Mouse (Mus musculus) lung, postnatal 4 days (tissue): ENCODE results near the gene Jarid2.

Experiments
- DNase-seq, 2 experiments: peaks; one replicate each; pipeline ENCODE4 v3.0.0; 2021

Gene Jarid2

DNA sequence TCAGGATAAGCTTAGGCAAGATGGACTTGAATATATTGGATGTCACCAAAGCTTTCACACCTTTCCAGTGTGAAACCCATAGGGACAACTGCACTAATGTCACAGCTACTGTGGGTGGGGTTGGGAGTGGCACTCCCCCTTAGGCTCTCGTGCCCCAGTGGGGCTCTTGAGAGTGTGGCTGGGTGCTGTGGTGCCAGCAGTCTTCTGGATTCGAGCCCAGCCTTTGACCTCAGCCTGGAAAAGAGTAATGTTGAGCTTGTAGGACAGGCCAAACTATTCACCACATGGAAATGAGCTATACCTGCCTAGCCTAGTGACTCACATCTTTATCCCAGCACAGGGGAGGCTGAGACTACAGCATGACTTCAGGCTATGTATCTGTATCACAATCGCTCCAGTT is 194.8 kb downstream of the Jarid2 start:
- DNase-seq = no peak

- DNase-seq = no peak
Measured at GRCm38 (mm10) chr13:44925173-44925572, 195.9 kb downstream of the Jarid2 start.

- DNase-seq = no peak
Measured at GRCm38 (mm10) chr13:44926311-44926710, 197.0 kb downstream of the Jarid2 start.

DNA sequence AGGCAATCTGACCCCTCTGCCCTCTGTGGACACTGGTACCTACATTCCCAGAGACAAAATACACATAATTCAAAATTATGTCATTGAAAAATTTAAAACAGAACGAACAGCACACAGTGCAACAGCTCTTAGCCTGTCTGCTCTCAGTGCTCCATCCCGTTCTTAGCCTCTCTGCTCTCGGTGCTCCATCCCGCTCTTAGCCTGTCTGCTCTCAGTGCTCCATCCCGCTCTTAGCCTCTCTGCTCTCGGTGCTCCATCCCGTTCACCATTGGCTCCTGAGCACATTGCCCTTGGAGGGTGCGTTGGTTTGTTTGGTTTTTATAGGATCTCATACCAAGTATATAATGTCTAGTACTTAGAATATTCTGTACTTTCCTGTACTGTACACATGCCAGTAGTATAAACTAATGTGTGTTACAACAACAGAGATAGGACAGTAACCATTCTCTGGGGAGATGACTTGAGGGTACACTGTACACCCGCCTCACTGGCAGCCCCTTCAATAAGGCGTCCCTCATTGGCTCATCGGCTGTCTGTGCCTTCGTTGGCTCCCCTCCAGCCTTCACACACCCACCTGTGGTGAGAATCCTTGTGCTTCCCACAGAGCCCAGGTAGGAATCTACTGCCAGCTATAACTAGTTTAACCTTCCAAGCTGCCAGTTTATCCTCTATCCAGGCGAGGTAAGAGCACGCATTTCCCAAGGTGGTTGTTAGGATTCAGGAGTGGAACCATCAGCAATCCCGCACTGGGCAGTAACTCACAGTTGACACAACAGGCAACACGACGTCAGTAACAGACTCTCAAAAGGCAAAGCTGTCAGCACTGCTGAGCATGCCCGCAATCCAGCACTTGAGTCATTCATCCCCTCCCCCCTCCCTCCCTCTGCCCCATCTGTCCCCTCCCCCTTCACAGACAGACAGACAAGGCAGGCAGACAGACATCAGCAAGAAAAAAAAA is 203.3 kb downstream of the Jarid2 start:
- DNase-seq = no peak

- no peak for DNase-seq
Measured at GRCm38 (mm10) chr13:44933575-44933974, 204.3 kb downstream of the Jarid2 start.

- DNase-seq = no peak
Measured at GRCm38 (mm10) chr13:44937681-44938080, 208.4 kb downstream of the Jarid2 start.

DNA sequence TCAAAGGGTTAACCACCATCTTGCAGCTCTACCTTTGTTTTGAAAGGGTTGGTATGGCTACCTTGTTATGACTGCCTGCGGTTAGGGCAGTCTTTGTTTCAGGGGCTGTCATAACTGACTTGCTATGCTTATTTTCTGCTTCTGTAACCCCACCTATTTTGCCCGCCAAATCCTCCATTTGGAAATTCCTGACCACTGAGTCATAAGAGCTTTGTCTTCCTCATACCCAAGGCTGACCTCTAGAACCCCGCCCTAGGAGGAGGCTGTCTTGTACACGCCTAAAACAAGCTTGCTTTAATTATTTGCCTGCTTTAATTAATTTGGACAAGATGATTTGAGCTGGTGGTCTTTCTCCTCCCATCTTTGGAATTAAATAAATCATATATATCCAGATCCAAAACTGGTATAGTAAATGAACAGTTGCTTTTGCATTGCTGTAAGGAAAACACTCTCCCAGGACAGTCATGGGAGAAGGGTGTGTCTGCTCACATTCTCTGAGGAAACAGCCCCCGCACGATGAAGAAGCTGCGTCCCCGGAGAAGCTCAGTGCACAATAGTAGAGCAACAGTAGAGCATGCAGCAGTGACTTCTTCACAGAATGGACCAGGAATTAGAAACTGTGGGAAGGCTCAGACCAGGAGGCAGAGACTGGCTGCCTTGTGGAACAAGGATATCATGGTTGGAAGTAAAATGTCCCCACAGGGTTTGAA is 210.2 kb downstream of the Jarid2 start:
- DNase-seq = peak in 1 of 2 experiments; percentile 34

- no peak for DNase-seq
Measured at GRCm38 (mm10) chr13:44943618-44944017, 214.3 kb downstream of the Jarid2 start.

DNA sequence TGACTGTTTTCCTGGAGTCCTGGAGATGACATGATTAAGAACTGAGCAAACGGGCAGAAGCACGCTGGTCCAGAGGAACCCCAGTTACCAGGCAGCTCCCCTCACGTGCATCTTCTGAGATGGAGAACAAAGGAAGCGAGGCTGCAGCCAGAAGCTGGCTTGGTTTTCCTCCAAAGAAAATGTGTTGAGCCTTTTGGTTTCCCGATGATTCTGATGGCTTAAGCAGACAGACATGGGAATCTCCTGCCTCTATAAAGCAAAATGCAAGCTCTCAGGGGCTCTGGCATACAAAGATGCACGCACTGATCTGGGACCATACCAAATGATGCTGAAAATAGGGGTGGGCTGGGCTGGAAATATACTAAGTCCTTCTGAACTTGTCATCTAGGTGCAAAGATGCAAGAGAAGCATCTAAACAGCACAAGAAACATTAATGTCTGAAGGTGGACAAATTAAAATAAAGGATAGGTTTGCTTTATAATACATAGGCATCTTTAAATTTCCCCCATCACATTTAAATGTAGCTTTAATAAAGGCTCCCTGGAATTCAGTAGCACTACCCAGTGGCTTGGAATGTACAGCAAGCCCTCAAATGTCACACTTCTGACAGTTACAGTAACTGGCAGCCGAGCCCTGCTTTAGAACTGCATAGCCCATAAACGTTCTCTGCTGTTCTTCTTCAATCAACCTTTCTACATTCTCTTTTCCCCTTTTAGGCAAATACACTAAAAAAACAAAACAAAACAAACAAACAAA is 217.8 kb downstream of the Jarid2 start:
- DNase-seq = no peak

GRCm38 (mm10) chr13:44948320-44949250 is 219.3 kb downstream of the Jarid2 start:
- DNase-seq = no peak

DNA sequence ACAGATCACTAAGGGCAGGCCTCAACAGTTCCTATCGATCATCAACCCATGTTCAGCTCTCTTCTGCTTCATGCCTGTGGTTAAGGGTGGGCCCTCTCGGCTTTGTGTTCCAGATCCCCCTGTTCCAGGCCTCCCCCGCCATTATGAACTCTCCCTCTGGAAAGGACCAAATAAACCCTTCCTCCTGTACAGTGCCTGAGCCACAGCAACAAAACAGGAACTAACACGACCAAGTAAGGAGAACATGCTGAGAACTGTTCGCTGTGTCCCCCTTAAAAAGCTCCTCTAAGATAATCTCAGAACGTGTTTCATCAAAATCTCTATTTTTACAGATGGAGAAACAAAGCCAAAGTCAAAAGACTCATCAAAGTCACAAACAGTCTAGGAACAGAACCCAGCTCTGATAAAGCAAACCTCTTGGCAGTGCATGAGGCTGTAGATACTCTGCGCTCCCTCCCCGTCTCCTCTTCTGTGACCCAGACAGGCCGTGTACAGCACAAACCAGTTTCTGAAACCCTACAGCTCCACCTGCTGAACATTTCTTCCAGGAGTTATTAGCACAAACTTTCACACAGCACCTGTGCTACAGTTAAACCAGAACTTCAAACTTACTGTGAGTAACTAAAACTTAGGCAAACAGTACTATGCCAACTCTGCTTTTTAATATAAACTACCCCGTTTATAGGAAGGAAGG is 223.3 kb downstream of the Jarid2 start:
- peak in 1 of 2 experiments; percentile 34 for DNase-seq

DNA sequence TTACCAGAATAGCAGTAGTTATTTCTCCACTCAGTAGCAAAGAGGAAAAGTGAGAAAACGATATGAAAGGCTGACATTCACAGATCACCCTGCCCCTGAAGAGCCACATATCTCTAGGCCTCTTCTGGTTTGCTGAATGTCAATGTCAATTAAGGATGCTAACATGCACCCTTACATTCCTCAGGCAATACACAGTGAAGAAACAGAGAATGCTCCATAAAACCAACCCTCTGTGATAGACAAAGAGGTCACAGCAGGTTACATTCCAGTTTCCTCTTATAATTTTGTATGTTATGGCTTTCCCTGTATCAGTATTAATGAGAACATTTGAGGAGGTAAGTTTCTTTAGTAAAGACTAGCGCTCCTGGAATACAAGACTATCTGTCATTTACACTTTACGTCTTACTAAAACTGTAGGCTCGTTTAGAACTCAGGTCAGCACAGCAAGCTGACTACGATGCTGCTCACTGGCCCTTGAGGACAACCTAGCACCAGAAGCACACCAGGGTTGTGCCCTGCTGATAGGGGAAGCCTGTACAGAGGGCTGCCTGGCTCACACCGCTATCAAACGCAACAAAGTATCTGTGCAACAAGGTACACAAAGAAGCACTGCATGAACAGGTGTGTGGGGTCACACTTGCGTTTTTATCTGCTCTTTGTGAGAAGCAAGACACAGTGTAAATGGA is 224.4 kb downstream of the Jarid2 start:
- DNase-seq = no peak

GRCm38 (mm10) chr13:44954232-44954568 is 224.9 kb downstream of the Jarid2 start:
- no peak for DNase-seq

GRCm38 (mm10) chr13:44955781-44956180 is 226.5 kb downstream of the Jarid2 start:
- no peak for DNase-seq

- DNase-seq = no peak
Measured at GRCm38 (mm10) chr13:44957049-44957448, 227.8 kb downstream of the Jarid2 start.

DNA sequence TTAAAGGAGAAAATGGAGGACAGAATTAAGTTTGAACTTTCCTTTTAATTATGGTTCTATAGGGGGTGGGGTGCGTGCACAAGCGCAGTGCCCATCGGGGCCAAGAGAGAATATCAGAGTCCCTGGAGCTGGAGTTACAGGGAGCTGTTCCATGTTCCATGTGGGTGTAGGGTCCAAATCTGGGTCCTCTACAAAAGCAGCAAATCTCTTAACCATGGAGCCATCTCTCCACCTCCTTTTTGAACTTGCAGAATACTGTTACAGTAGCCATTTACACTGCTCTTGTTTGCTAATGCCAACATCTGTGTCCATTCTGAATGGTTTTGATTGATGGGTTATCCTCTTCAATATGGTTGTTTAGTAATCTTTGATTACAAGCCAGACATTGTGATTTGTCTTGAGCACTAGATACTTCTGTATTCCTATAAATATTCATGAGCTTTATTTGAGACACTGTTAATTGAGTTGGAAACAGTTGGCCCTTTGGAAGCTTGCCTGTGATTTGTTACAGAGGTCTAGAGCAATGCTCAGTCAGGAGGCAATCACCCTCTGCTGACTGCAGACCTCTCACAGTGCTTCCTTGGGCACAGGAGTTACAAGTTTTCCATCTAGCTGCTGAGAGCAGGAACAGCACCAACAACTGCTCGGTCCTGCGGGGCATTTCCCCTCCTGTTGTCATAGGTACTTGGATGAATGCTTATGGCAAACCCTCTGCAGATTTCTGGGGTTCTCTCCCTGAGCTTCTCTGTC is 231.4 kb downstream of the Jarid2 start:
- DNase-seq = no peak
